Mouse (Mus musculus) forebrain, embryonic 11.5 days (tissue): ENCODE data around the gene Tbl1x. TPM values are rescaled to one million over a fixed set of nuclear protein-coding genes. Genes with fewer than 3 reads are reported as not detected.

Source experiments
- ATAC-seq: fragments of 200-750 bp; cut with Nextera tagmentation; replicated peaks from 2 replicates; pipeline ENCODE4 v1.8.0; 2017; ENCODE audit warnings: moderate TSS enrichment; ENCODE audit not compliant: low FRiP score
- DNase-seq: peaks from one replicate; pipeline ENCODE4 v3.0.0-alpha.2; 2017; ENCODE audit warnings: low spot score
- H3K27ac ChIP-seq: fragments of 300-500 bp; sonication (generic); 2 replicates; pipeline ENCODE4 v1.5.1; 2014; ENCODE audit warnings: low read depth, low read length
- H3K27me3 ChIP-seq: fragments of 300-500 bp; sonication (generic); 2 replicates; pipeline ENCODE4 v1.6.1; 2014; ENCODE audit warnings: mild to moderate bottlenecking, low read length, mixed read lengths; ENCODE audit not compliant: control insufficient read depth, insufficient read depth
- H3K36me3 ChIP-seq: fragments of 300-500 bp; sonication (generic); 2 replicates; pipeline ENCODE4 v1.6.1; 2014; ENCODE audit warnings: mild to moderate bottlenecking, low read length, moderate library complexity, mixed read lengths; ENCODE audit not compliant: control insufficient read depth, insufficient read depth
- H3K4me1 ChIP-seq: fragments of 300-500 bp; sonication (generic); replicated peaks from 2 replicates; pipeline ENCODE4 v1.6.1; 2014; ENCODE audit warnings: low read length, mixed read lengths; ENCODE audit not compliant: control insufficient read depth, insufficient read depth
- H3K4me2 ChIP-seq: fragments of 300-500 bp; sonication (generic); 2 replicates; pipeline ENCODE4 v1.6.1; 2014; ENCODE audit warnings: low read depth, mild to moderate bottlenecking, low read length, moderate library complexity, mixed read lengths; ENCODE audit not compliant: severe bottlenecking
- H3K4me3 ChIP-seq: fragments of 300-500 bp; sonication (generic); 2 replicates; pipeline ENCODE4 v1.5.1; 2014; ENCODE audit warnings: low read depth, low read length
- H3K9ac ChIP-seq: fragments of 300-500 bp; sonication (generic); 2 replicates; pipeline ENCODE4 v1.6.1; 2014; ENCODE audit warnings: low read length
- H3K9me3 ChIP-seq: fragments of 300-500 bp; sonication (generic); 2 replicates; pipeline ENCODE4 v1.6.1; 2016; ENCODE audit warnings: low read length, mixed read lengths; ENCODE audit not compliant: control insufficient read depth
- WGBS: fragments of 180-500 bp; shearing (Covaris S2); extraction: QIAGEN DNeasy Blood & Tissue Kit; methylation state at CpG from one replicate; pipeline ENCODE4 v1.1.7; 2014; 5-methylcytosine and 5-hydroxymethylcytosine counted together
- polyA plus RNA-seq: library from polyadenylated mRNA; unstranded; fragments of >200 nt; fragmentation: Nextera tagmentation; extraction: Ambion mirVana; gene quantifications from 2 replicates; pipeline ENCODE4 v1.2.1, GENCODE M21; 2014

Gene Tbl1x
- polyA plus RNA-seq: 79.4 and 86.6 TPM in 2 replicates

- H3K9me3 ChIP-seq: no peaks in the 10 kb centered on the region
- DNase-seq: peak; percentile 90
- peak within 1 kb of the TSS; percentile 53 for H3K4me2 ChIP-seq
- no peaks in the 10 kb centered on the region for H3K27me3 ChIP-seq
- peak; percentile 85 for ATAC-seq
- WGBS: 11% methylated on average over 51 of the region's 76 CpGs
- no peaks in the 10 kb centered on the region for H3K36me3 ChIP-seq
- H3K9ac ChIP-seq: peak within 1 kb of the TSS; percentile 85
- peak within 1 kb of the TSS; percentile 62 for H3K4me3 ChIP-seq
- H3K27ac ChIP-seq: peak within 1 kb of the TSS; percentile 93
- H3K4me1 ChIP-seq: no peaks in the 10 kb centered on the region
These were observed at the start of gene Tbl1x for GRCm38 (mm10) chrX:77510371-77511300. Gene Tbl1x, plus strand, starts transcription at chrX:77511013.

GRCm38 (mm10) chrX:77469216-77469615, 41.6 kb upstream of the Tbl1x start:
- no peak overlapping the region for H3K9ac ChIP-seq
- DNase-seq: no peak
- no peak overlapping the region for H3K4me2 ChIP-seq

GRCm38 (mm10) chrX:77472858-77473257, 38.0 kb upstream of the Tbl1x start:
- Histone ChIP-seq H3K4me3 (no peak overlapping the region), H3K9me3 (no peaks in the 10 kb centered on the region), H3K4me2 (no peak overlapping the region), H3K36me3 (no peaks in the 10 kb centered on the region), H3K27ac (no peak overlapping the region), H3K4me1 (no peaks in the 10 kb centered on the region), H3K27me3 (no peaks in the 10 kb centered on the region), H3K9ac (no peak overlapping the region)
- DNase-seq: no peak
- 94% methylated on average over 1 of the region's 1 CpGs for WGBS
- no peak for ATAC-seq

More at GRCm38 (mm10) chrX:77469216-77469615, 41.6 kb upstream of the Tbl1x start:
- ATAC-seq: no peak
- H3K27ac ChIP-seq: no peak overlapping the region
- no peaks in the 10 kb centered on the region for H3K9me3 ChIP-seq
- no peaks in the 10 kb centered on the region for H3K27me3 ChIP-seq
- H3K4me3 ChIP-seq: no peak overlapping the region
- no peaks in the 10 kb centered on the region for H3K36me3 ChIP-seq
- no peaks in the 10 kb centered on the region for H3K4me1 ChIP-seq
- 67% methylated on average over 1 of the region's 1 CpGs for WGBS

GRCm38 (mm10) chrX:77473511-77473910, 37.3 kb upstream of the Tbl1x start:
- no peak for DNase-seq
- no peaks in the 10 kb centered on the region for H3K36me3 ChIP-seq
- H3K9ac ChIP-seq: no peak overlapping the region
- no peaks in the 10 kb centered on the region for H3K27me3 ChIP-seq
- no peak overlapping the region for H3K4me3 ChIP-seq
- WGBS: 74% methylated on average over 1 of the region's 1 CpGs
- no peak overlapping the region for H3K27ac ChIP-seq
- no peaks in the 10 kb centered on the region for H3K4me1 ChIP-seq
- no peaks in the 10 kb centered on the region for H3K9me3 ChIP-seq
- H3K4me2 ChIP-seq: no peak overlapping the region
- ATAC-seq: no peak

GRCm38 (mm10) chrX:77474551-77474950, 36.3 kb upstream of the Tbl1x start:
- no peak overlapping the region for H3K4me2 ChIP-seq
- H3K36me3 ChIP-seq: no peaks in the 10 kb centered on the region
- no peak for ATAC-seq
- H3K9ac ChIP-seq: no peak overlapping the region
- 10% methylated on average over 1 of the region's 1 CpGs for WGBS
- DNase-seq: no peak
- H3K4me1 ChIP-seq: no peaks in the 10 kb centered on the region
- H3K4me3 ChIP-seq: no peak overlapping the region
- H3K27ac ChIP-seq: no peak overlapping the region
- no peaks in the 10 kb centered on the region for H3K27me3 ChIP-seq
- H3K9me3 ChIP-seq: no peaks in the 10 kb centered on the region

GRCm38 (mm10) chrX:77477526-77477925, 33.3 kb upstream of the Tbl1x start:
- no peak overlapping the region for H3K9ac ChIP-seq
- 78% methylated on average over 2 of the region's 2 CpGs for WGBS
- no peak overlapping the region for H3K4me2 ChIP-seq
- DNase-seq (no peak), ATAC-seq (no peak)
- H3K4me3 ChIP-seq: no peak overlapping the region
- H3K4me1 ChIP-seq: no peaks in the 10 kb centered on the region
- no peaks in the 10 kb centered on the region for H3K36me3 ChIP-seq
- no peaks in the 10 kb centered on the region for H3K9me3 ChIP-seq
- H3K27me3 ChIP-seq: no peaks in the 10 kb centered on the region
- no peak overlapping the region for H3K27ac ChIP-seq

- no peak overlapping the region for H3K4me2 ChIP-seq
- no peaks in the 10 kb centered on the region for H3K9me3 ChIP-seq
- H3K27me3 ChIP-seq: no peaks in the 10 kb centered on the region
- WGBS: 79% methylated on average over 7 of the region's 7 CpGs
- H3K36me3 ChIP-seq: no peaks in the 10 kb centered on the region
- ATAC-seq: no peak
- no peaks in the 10 kb centered on the region for H3K4me1 ChIP-seq
- no peak for DNase-seq
- H3K9ac ChIP-seq: no peak overlapping the region
- H3K27ac ChIP-seq: no peak overlapping the region
- no peak overlapping the region for H3K4me3 ChIP-seq
These were observed 22.7 kb upstream of the Tbl1x start for GRCm38 (mm10) chrX:77487922-77488799.

GRCm38 (mm10) chrX:77490127-77490526, 20.7 kb upstream of the Tbl1x start:
- H3K4me2 ChIP-seq: no peak overlapping the region
- no peaks in the 10 kb centered on the region for H3K9me3 ChIP-seq
- no peak overlapping the region for H3K4me3 ChIP-seq
- no peak overlapping the region for H3K27ac ChIP-seq
- WGBS: 80% methylated on average over 1 of the region's 1 CpGs
- DNase-seq (no peak), ATAC-seq (no peak)
- no peaks in the 10 kb centered on the region for H3K4me1 ChIP-seq
- no peaks in the 10 kb centered on the region for H3K36me3 ChIP-seq
- no peaks in the 10 kb centered on the region for H3K27me3 ChIP-seq
- H3K9ac ChIP-seq: no peak overlapping the region
